Mouse (Mus musculus) liver, embryonic 12.5 days (tissue): ENCODE measurements around the gene Gm3460. TPM values are rescaled to one million over a fixed set of nuclear protein-coding genes. Genes with fewer than 3 reads are reported as not detected.
A peak's percentile ranks its signal among the peaks of the same experiment; 100 is the strongest.
"Not testable (repeated sequence)": the region's sequence is repeated elsewhere in the genome, so short reads cannot be mapped to it uniquely, and the experiment has no call there.

Experiments
- ATAC-seq: fragments of 200-750 bp; cut with Nextera tagmentation; 2 replicates; pipeline ENCODE4 v1.8.0; 2017; ENCODE audit warnings: moderate number of reproducible peaks, mild to moderate bottlenecking, moderate library complexity
- H3K27ac ChIP-seq: fragments of 300-500 bp; sonication (generic); 2 replicates; pipeline ENCODE4 v1.5.1; 2016; ENCODE audit warnings: mild to moderate bottlenecking
- H3K27me3 ChIP-seq: fragments of 300-500 bp; sonication (generic); replicated peaks from 2 replicates; pipeline ENCODE4 v1.6.1; 2016; ENCODE audit warnings: mild to moderate bottlenecking, moderate library complexity
- H3K36me3 ChIP-seq: fragments of 300-500 bp; sonication (generic); 2 replicates; pipeline ENCODE4 v1.6.1; 2016; ENCODE audit warnings: mild to moderate bottlenecking, moderate library complexity
- H3K4me1 ChIP-seq: fragments of 300-500 bp; sonication (generic); 2 replicates; pipeline ENCODE4 v1.6.1; 2016
- H3K4me2 ChIP-seq: fragments of 300-500 bp; sonication (generic); 2 replicates; pipeline ENCODE4 v1.6.1; 2016; ENCODE audit warnings: mild to moderate bottlenecking, moderate library complexity
- H3K4me3 ChIP-seq: fragments of 300-500 bp; sonication (generic); 2 replicates; pipeline ENCODE4 v1.5.1; 2016; ENCODE audit warnings: mild to moderate bottlenecking, moderate library complexity
- H3K9ac ChIP-seq: fragments of 300-500 bp; sonication (generic); 2 replicates; pipeline ENCODE4 v1.6.1; 2016; ENCODE audit warnings: mild to moderate bottlenecking, moderate library complexity
- H3K9me3 ChIP-seq: fragments of 300-500 bp; sonication (generic); replicated peaks from 2 replicates; pipeline ENCODE4 v1.6.1; 2016; ENCODE audit warnings: mild to moderate bottlenecking, moderate library complexity
- WGBS: fragments of 180-500 bp; shearing (Covaris S2); methylation state at CpG from one replicate; pipeline ENCODE4 v1.1.7; 2016; ENCODE audit not compliant: insufficient replicate concordance; 5-methylcytosine and 5-hydroxymethylcytosine counted together
- polyA plus RNA-seq: library from polyadenylated mRNA; unstranded; fragments of >200 nt; fragmentation: Nextera tagmentation; extraction: Ambion mirVana; gene quantifications from 2 replicates; pipeline ENCODE4 v1.2.1, GENCODE M21; 2016

Gm3460 gene
- polyA plus RNA-seq, result not detected in 2 replicates

GRCm38 (mm10) chr14:6622318-6622717 lies at the start of gene Gm3460:
Gene Gm3460 (minus strand): TSS chr14:6622418.
- H3K4me1 ChIP-seq, ATAC-seq, H3K36me3 ChIP-seq, H3K27me3 ChIP-seq, H3K27ac ChIP-seq, H3K9ac ChIP-seq, H3K9me3 ChIP-seq, H3K4me3 ChIP-seq, H3K4me2 ChIP-seq: not testable (repeated sequence)
- 25% methylated on average over 1 of the region's 2 CpGs for WGBS

- no CpG with 5 or more reads among the region's 1 CpGs for WGBS
- H3K36me3 ChIP-seq, H3K4me1 ChIP-seq, H3K9ac ChIP-seq, H3K27me3 ChIP-seq, H3K9me3 ChIP-seq, H3K4me2 ChIP-seq, ATAC-seq, H3K4me3 ChIP-seq, H3K27ac ChIP-seq: not testable (repeated sequence)
Measured at GRCm38 (mm10) chr14:6606436-6606835, 15.8 kb downstream of the Gm3460 start.

DNA sequence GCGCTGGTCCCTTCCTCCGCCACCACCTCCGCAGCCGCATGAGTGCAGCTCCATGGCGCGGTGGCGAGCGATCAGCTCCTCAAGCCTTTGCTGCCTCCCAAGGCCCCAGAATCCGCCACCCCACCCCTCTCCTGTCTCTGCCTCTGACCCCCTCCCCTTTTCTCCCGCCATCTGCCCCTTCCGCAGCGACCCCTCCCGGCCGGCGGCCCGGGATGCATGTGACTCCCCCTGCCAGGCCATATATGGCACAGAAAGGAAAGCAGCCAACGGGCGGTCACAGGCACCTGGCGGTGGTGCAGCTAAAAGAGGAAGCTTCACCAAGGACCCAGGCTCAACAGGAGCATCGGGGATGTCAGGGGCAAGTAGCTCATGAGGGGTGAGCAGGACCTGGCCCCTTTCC lies 17.2 kb downstream of the Gm3460 start:
- not testable (repeated sequence) for H3K27me3 ChIP-seq, ATAC-seq, H3K36me3 ChIP-seq, H3K9ac ChIP-seq, H3K4me1 ChIP-seq, H3K27ac ChIP-seq, H3K9me3 ChIP-seq, H3K4me3 ChIP-seq
- peak overlapping the region; percentile 48 for H3K4me2 ChIP-seq
- WGBS, result 3% methylated on average over 10 of the region's 20 CpGs

GRCm38 (mm10) chr14:6604551-6604950 lies 17.7 kb downstream of the Gm3460 start:
- H3K4me1 ChIP-seq, H3K27me3 ChIP-seq, H3K36me3 ChIP-seq, H3K9me3 ChIP-seq, H3K4me3 ChIP-seq, H3K27ac ChIP-seq, ATAC-seq, H3K9ac ChIP-seq: not testable (repeated sequence)
- H3K4me2 ChIP-seq, result peak overlapping the region; percentile 48
- 8% methylated on average over 20 of the region's 20 CpGs for WGBS

DNA sequence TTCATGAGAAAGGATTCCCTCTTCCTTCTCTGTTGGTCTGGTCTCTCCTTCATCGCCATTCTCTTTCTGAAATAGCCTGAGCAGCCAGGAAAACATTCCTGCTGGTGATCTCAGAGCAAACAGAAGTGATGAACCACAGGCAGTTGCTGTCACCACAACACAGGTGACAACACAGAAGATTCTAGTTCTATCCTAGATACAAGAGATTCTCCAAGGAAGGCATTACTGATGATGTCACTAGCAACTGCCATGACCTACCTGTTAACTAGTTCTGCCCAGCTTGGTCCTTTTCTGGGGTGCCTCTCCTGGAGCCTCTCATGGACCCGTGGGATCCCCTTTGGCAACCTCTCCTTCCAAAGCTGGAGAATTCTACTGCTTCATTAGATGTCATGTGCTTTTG lies 31.7 kb downstream of the Gm3460 start, which contains the start of gene Gm3629:
Gm3629 (minus strand) TSS at position 101 of the 400 bp plus-strand sequence.
- H3K36me3 ChIP-seq, H3K9ac ChIP-seq, H3K4me1 ChIP-seq, H3K9me3 ChIP-seq, H3K27me3 ChIP-seq, H3K4me3 ChIP-seq, H3K4me2 ChIP-seq, H3K27ac ChIP-seq, ATAC-seq: not testable (repeated sequence)
- 17% methylated on average over 1 of the region's 2 CpGs for WGBS

Other genes with a start within 250 kb of the Gm3460 start
- not detected in 2 replicates for gene Gm16440, start 232.1 kb downstream of the Gm3460 start, polyA plus RNA-seq
- gene Gm3591, start 209.9 kb downstream of the Gm3460 start, polyA plus RNA-seq, result 0.07 TPM in 1 of 2 replicates, not detected in the other
- gene Gm3594, start 177.8 kb downstream of the Gm3460 start, polyA plus RNA-seq, result not detected in 2 replicates
- gene Gm8356, start 85.1 kb downstream of the Gm3460 start, polyA plus RNA-seq, result not detected in 2 replicates
- not detected in 2 replicates for gene Gm3629, start 31.8 kb downstream of the Gm3460 start, polyA plus RNA-seq
- not detected in 2 replicates for gene Gm10251, start 61.8 kb upstream of the Gm3460 start, polyA plus RNA-seq
- gene Gm8050, start 97.8 kb upstream of the Gm3460 start, polyA plus RNA-seq, result not detected in 2 replicates
- 0.38 and 0.56 TPM in 2 replicates for gene Gm3636, start 119.9 kb upstream of the Gm3460 start, polyA plus RNA-seq
- not detected in 2 replicates for gene Gm8362, start 152.0 kb upstream of the Gm3460 start, polyA plus RNA-seq
- gene Gm3642, start 217.9 kb upstream of the Gm3460 start, polyA plus RNA-seq, result not detected in 2 replicates